Mouse (Mus musculus): ENCODE data around the gene Vcam1.

- TF ChIP-seq POLR2A (IDR thresholded peaks at IDR 0.05; ENCODE audit: insufficient read length, low read depth), result no peak
- no peak for TF ChIP-seq REST (IDR thresholded peaks at IDR 0.05; ENCODE audit: insufficient read depth, insufficient read length)
- no peak for TF ChIP-seq USF1 (IDR thresholded peaks at IDR 0.05; ENCODE audit: low read depth)
- no peak for TF ChIP-seq E2F4 (IDR thresholded peaks at IDR 0.05; ENCODE audit: insufficient read depth)
- TF ChIP-seq MYOD1 (IDR thresholded peaks at IDR 0.05; ENCODE audit: control insufficient read depth in 1 of 3, insufficient read length in 2 of 3, low read depth in 2 of 3), result no peak
- TF ChIP-seq CEBPB (IDR thresholded peaks at IDR 0.05; ENCODE audit: insufficient read depth, poor library complexity, severe bottlenecking), result no peak
Observed at GRCm38 (mm10) chr3:116133363-116133762, 3.9 kb upstream of the Vcam1 start.

Data from myocyte (in vitro differentiated cells).